Mouse (Mus musculus): ENCODE data around the gene Nfkbia.

The Nfkbia gene

DNA sequence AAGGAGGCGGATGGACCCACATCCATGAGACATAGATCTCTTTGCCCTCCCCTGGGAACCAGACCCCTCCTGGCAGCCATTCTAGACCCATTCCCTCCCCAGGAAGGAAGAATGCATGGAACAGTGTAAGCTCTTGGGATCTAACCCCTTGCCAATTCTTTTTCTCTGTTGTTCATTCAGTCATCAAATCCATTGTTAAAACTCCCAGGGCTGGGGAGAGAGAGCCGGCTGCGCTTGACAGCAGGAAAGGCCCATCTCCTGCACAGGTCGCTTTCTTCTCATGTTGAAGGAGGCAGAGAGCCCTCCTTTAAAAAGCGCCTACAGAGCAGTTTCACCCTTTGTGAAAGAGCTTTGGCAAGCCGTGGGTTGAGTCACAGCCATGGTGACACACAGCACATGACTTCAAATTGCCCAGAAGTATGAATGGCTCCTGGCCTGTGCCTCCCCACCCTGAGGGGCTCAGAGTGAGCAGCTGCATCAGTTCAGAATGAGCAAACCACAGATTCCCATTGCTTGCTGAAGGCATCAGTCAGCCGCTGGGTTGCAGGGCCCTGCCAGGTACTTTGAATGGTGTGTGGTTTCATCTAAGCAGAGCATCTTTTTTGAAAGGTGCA is 26.3 kb downstream of the Nfkbia start:
- DNase-seq (ENCODE audit: low spot score in 2 of 2): peak; percentile 24 to 47

DNA sequence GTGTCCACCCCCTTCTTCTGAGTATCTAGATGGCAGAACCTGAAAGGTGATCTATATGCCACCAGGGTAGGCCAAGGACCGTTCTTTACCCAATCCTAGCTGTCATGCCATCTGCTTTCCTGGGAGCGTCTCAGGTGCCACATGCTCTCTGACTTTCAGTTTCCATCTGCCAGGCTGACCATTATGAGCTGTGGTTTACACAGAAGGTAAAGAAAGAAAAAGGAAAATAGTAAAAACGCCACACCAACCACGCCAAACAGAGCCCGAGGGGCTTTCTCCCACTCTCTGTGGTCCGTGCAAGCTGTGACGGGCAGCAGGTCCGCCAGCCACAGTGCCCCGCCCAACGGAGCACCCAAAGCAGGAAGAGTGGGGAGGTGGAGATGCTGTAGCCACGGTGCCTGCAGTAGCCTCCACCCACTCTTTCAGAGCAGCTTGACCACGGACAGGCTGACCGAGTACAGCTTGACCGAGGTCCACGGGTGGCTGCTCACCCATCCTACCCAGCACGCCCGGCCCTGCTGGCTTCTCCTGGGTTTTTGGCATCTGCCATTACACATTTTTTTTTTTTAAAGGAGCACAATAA is 27.0 kb downstream of the Nfkbia start:
- no peak for DNase-seq (ENCODE audit: low spot score in 2 of 2)

DNA sequence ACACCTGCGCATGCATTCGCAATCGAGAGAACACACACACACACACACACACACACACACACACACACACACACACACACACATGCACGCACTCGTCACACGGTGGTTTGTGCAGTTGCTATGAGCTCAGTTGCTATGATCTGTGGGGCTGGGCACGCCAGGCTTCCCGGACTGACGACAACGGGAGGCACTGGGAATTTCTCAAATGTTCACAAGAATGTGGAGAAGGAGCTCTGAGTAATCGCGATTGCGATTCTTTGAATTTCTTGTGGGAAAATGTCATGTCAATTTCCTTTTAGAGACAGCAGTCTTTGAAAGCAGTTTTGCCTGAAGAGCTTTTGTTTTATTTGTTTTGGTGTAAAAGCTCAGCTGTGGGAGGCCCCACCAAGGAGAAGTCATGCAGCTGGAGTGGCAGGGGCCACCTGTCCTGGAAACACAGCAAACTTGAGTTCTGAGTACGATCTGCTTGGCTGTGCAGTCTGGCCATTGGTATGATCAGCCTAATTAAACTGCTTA is 27.5 kb downstream of the Nfkbia start:
- DNase-seq (ENCODE audit: low spot score in 2 of 2): peak; percentile 46 to 47

DNA sequence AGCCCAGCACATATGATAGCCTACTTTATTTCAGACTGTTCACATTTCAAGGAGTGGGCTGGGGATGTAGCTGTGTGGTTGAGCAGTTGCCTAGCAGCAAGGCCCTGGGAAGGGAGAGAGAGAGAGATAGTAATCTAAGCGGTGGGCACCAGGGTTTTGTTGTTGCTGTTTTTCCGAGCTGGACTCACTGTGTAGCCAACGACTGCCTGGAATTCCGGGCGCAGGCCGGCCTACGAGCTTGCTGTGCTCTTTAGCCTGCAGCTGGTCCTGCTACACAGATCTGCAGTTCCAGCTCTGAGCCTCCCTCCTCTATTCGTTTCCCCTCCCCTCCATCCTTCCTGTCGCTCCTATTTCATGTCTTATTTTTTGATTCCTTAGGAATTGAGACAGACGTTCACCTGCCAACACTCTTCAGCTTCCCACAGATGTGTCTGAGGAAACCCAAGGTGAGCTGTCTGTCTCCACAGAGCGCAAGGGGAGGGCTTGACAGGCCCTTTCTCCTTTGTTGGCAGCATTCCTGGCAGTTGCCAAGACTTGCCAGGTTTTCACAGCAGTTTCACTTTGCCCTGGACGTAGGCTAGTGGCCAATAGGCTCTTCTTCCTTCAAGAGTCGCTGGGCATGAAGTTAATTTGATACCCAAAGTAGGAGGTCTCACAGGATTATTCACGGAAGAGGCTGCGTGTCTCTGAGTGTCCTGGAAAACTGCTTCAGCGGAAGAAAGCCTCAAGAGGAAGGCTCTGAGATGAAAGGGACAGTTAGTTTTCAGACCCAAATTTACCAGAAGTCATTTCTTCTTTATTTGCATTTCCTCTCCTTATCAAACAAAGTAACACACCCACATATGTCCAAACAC is 28.2 kb downstream of the Nfkbia start:
- peak; percentile 58 to 60 for DNase-seq (ENCODE audit: low spot score in 2 of 2)

DNA sequence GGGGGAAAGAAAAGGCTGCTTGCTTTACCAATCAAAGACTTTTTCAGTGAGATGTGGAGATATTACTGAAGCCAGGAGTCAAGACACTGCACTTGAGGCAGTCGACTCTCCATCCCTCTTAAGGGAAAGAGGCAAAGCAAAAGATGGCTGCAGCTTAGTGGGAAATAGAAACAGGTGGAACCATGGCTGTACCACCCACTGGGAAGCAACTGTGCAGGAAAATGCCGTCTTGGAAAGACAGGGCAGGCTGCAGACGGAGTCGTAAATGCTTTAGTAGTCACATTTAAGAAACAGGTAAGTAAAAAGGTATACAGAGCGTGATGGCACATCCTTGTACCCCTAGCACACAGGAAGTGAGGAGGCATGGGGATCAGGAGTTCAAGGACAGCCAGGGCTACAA is 29.4 kb downstream of the Nfkbia start:
- peak in 1 of 2 experiments; percentile 8 for DNase-seq (ENCODE audit: low spot score in 2 of 2)

DNA sequence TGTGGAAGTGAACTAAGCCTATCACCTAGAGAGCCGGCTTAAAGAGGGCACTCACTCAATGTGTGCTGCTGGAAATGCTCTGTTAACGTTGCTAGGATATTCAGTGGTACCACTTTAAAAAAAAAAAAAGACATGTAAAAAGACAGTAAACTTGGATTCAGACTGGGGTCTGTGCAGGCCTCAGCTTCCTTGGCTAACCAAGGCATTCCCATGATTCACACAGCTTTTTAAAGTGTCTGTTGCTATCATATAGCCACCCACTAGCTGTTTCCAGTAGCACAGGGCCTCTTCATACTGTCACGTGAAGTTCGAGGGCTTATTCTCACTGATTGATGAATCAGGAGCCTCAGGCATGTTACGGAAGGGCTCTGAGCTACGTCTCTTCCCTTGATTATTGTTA is 30.0 kb downstream of the Nfkbia start:
- peak in 1 of 2 experiments; percentile 17 for DNase-seq (ENCODE audit: low spot score in 2 of 2)

DNA sequence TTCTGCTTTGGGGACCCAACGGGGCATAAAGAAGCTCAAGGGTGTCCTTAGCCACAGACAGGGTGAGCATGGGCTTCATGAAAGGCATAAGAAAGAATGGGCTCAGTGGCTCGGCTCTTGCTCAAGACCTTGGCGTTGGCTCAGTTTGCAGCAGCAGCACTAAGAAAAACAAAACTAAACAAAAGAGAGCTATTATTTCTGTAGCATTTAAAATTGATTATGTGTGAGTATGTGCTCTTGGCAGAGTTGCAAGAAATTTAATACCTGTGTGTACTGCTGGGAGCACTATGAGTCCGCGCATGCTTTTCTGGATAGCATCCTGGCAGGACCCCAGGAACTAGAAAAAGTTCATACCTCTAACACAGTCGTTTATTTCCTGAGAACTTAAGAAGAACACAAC is 30.7 kb downstream of the Nfkbia start:
- no peak for DNase-seq (ENCODE audit: low spot score in 2 of 2)

DNA sequence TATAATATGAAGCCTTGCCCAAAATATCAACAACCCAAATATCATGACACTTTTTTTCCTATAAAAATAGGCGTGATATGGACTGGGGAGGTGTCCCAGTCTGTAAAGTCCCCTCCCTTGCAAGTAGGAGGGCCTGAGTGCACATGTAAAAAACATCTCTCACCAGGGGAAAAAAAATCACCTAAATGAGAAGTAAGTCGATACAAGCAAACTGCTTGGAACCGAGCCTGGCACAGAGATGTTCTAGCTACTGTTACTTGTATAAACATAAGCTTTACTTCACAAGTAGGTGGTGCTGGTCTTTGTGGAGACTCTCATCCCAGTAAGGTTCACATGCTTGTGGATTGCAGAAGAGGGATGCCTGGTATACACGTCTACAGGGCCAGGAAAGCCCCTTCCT is 31.5 kb downstream of the Nfkbia start:
- no peak for DNase-seq (ENCODE audit: low spot score in 2 of 2)

DNA sequence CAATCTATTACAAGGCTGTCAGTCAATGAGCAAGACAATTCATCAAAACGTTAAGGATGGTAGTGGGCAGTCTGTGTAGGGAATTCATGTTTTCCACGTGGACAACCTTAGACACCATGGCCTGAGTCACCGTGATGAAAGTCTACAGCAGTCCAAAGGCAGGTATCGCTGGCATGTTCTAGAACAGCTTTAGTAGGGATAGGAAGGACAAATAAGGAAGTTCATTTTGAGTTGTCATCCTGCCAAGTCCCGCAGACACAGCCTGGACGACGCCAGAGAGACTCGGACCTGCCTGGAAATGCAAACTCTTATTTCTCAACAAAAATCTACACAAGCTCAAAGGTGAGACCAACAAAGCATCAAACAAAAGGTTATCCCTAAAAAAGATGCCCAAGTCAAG is 32.7 kb downstream of the Nfkbia start:
- no peak for DNase-seq (ENCODE audit: low spot score in 2 of 2)

DNA sequence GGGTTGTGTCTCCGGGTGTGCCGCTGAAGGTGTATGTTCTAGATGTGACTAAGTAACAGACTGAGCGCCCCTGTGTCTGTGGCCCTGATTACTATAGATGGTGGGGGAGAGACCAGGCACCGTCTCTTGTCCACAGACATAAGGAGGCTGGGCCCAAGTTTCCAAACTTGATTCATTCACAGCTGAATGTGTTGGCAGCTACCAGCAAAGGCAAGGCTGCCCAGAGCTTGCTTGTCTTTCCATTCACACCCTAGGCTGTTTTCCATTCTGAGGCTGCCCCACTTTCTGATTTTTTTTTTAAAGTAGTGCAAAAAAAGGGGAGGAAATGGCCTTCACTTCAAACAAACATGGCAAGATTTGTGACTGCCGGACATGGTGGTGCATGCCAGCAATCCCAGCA is 35.6 kb downstream of the Nfkbia start:
- peak; percentile 22 to 41 for DNase-seq (ENCODE audit: low spot score in 2 of 2)

DNA sequence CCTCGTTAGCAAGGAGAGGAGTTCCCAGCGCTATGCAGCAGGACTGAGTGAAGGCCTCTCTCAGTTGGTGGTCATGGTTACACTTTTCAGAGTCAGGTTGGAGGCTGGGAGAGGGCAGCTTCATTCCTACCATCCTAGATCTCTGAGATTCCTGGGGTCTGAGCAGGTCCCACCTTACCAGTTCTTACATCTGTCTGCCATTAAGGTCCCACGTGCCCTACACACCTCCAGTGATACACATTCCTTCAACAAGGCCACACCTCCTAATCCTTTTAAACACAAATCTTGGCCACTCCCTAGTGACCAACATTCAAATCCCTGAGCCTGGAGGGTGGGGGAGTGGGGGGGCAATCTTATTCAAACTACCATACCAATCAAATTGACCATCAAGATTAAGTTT is 36.3 kb downstream of the Nfkbia start:
- no peak for DNase-seq (ENCODE audit: low spot score in 2 of 2)

DNA sequence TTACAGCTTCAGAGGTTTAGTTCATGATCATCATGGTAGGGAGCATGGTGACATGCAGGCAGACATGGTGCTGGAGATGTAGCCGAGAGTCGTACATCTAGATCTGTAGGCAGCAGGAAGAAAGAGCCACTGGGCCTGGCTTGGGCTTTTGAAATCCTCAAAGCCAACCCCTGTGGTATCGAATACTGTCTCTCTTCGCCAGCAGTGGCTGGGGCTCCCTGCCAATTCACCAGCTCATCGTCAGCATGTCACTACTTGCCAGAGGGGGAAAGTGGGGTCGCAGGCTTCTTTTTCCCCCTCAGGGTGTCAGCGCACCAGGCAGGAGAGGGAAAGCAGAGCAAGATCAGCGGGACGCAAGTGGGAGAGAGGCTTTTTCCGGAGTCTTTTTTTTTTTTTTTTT is 37.2 kb downstream of the Nfkbia start:
- no peak for DNase-seq (ENCODE audit: low spot score in 2 of 2)

DNA sequence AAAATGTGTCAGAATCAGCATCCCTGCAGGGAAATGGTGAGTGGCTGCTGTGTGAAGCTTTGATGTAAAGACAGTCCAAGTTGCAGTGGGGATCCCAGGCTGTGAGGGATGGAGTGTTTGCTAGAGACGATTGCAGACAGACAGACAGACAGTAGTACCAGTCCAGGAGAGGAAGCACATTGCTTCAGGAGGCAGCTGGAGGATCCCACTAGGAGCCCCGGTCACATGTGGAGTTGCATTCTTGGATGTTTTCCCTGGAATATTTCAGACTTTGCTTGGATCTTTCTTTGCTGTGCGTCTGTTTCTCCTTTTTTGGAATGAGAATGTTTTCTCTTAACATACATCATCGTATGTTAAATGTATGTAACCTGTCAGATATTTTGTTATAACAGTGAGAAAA is 38.5 kb downstream of the Nfkbia start:
- no peak for DNase-seq (ENCODE audit: low spot score in 2 of 2)

DNA sequence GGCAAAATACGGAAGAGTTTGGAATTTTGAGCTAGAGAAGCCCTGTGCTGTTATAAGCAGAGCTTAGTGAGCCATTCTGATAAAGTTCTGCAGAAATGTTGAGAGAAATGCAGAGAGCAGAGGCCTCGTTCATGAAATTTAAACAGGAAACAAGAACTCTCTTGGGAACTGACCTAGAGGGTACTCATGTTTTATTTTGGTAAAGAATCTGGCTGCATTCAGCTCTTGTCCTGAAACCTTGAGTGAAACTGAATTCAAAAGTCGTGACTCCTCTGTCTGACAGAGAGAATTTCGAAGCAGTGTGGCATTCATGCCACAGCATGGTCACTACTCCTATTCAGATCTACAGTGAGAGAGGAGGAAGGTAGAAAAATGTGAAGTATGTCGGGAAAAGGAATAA is 39.6 kb downstream of the Nfkbia start:
- no peak for DNase-seq (ENCODE audit: low spot score in 2 of 2)

DNA sequence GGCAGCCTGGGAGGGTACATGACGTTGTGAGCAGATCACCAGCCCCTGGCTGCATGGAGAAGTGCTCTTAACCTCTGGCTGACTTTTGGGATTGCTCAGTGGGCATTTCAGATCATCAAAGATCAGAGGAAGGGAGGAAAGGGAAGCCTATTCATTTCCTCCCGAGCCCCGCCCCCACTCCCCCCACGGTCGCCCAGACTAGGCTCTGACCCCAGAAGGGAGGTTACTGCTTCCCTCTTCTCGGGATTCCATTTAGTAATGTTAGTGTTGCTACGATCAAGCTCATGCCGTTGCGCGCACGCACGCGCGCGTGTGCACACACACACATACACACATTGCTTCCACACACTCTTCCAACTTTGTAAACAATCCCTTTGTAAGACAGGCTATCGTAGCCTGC is 42.0 kb downstream of the Nfkbia start:
- no peak for DNase-seq (ENCODE audit: low spot score in 2 of 2)

DNA sequence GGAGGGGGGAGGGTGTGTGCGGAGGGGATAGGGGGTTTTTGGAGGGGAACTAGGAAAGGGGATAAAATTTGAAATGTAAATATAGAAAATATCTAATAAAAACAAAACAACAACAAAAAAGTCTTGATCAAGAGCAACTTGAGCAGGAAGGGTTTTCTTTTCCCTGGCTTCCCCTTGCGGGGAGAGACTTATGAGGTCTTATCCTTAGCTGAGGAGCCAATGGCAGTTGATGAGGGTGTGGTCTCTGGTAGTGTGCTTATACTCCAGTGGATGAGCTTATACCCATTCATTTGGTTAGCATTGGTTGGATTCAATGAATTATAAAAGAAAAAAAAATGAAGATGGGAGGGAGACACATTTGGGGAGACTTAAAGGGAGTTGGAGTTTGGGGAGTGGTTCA is 43.4 kb downstream of the Nfkbia start:
- no peak for DNase-seq (ENCODE audit: low spot score in 2 of 2)

DNA sequence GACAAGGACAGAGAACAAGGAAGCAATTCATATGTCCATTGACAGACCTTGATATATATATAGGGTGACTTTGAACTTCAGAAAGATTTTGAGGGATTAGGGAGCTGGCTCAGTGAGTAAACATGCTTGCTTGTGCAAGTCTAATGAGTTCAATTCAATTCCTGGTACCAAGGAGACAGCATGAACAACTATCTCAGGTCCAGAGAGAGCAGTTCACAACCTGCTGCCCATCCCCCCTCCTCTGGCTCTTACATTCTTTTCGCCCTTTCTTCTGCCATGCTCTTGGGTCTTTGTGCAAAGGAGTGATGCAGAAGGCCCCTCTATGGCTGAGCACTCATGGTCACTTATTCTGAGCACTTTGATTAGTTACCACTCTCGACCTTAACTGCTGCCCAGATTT is 44.0 kb downstream of the Nfkbia start:
- no peak for DNase-seq (ENCODE audit: low spot score in 2 of 2)

DNA sequence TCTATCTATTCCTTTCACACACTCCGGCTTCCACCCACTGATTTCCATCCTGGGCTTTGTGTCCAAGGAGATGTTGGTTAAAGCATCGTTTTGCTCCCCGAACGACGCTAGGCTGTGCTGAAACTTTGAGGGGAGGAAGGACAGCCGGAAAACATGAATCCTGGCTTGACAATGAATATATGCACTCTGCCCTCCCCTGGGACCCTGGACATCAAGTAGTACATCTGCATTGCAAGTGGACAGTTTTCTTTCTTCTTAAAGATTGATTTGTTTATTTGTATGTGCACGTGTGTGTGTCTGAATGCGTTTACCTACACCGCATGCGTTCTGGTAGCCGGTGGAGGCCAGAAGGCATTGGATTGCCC is 45.1 kb downstream of the Nfkbia start:
- DNase-seq (ENCODE audit: low spot score in 2 of 2): no peak

DNA sequence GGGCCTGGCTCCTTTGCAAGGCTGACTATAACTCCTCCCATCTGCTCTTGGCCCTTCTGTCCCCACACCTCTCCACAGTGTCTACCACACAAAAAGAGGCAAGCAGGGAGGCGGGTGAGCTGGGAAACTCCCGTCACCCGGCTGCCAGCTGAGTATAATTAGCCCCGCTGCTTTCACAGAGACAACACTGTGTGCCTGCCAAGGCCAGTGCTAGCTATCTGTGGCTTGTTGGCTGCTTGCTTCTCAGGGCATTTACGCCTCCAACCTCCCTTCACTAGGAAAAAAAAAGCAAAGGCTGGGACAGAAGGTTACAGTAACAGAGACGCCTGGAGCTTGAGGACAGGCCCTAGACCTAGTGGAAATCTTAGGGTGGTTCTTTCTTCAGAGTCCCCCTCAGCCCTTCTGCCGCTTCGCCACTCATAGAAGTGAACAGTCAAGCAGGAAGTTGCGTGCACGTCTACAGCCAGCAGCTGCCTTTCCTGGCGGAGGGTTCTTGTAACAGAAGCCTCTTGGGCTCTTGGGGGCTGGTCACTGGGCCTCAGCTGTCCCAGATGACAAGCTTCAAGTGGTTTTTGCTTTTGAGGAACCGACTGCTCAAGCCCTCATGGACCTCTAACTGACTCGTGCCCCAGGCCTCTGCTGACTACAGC is 45.6 kb downstream of the Nfkbia start:
- DNase-seq (ENCODE audit: low spot score in 2 of 2): peak; percentile 84 to 85

DNA sequence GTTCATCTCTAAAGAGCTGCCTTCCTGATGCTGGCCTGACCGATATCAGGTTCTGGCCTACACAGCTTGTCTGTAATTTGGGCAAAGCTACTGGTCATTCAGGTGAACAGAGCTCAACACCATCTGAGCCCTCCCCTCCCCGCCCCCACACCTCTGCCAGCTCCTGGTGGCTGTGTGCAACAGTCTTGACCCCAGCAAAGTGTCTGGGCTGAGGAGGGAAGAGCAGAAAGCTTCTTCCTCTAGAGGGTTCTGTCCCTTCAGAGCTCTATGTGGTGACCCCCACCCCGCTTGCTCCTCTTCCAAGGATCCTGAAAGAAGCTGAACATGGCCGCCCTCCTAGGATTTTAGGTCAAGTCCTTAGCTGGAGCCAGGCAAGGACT is 46.1 kb downstream of the Nfkbia start:
- no peak for DNase-seq (ENCODE audit: low spot score in 2 of 2)

DNA sequence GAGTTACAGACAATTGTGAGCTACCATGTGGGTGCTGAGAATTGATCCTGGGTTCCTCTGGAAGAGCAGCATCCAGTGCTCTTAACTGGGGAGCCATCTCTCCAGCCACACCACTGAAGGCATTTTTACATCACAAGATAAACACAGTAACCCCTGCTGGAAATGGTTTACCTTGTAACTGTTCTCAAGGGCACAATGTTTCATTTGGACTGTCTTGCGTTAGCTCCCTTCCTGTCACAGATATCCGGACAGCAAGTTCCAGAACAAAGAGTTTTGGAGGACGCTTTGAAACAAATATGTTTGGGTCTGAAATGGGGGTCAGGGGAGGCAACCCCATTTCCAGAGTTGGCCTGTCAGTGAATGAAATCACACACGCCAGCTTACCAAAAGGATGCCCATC is 46.9 kb downstream of the Nfkbia start:
- no peak for DNase-seq (ENCODE audit: low spot score in 2 of 2)

DNA sequence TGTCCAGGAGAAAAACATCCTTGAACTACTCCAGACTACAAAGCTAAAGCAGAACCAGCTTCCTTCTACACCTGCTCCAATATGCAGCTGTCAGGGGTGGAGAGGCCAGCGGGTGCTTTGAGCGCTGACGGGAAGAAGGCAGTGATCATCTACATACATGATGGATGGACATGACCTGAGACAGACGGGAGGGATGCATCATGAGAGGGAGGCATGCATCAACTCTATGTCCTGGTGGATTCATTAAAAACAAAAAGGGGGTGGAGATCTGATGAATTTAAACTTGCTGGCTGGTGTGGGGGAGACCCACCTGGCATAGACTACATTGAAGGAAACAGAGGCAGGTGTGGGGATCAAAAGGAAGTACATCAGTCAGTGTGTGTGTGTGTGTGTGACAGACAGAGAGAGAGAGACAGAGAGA is 48.4 kb downstream of the Nfkbia start:
- DNase-seq (ENCODE audit: low spot score in 2 of 2): no peak

Measured in right cerebral cortex, adult 2 months (tissue).